Mouse (Mus musculus): Measurements from ENCODE around the gene Hoxd12. TPM values are rescaled to one million over a fixed set of nuclear protein-coding genes. Genes with fewer than 3 reads are reported as not detected.

The Hoxd12 gene
- polyA plus RNA-seq, 1 experiment from 2014 or later = not detected

GRCm38 (mm10) chr2:74725171-74725570, 50.4 kb downstream of the Hoxd12 start:
- peak overlapping the region; percentile 14 for H3K4me3 ChIP-seq
- H3K27me3 ChIP-seq = peaks cover 74% of the 10 kb centered on the region
- no peak for ATAC-seq (ENCODE audit: low FRiP score, low read depth)

GRCm38 (mm10) chr2:74726551-74726950, 51.7 kb downstream of the Hoxd12 start, which contains the start of gene Gm28230:
Gene Gm28230 (plus strand): TSS chr2:74726728.
- Histone ChIP-seq H3K4me2 (peak within 1 kb of the TSS; percentile 60), H3K9me3 (no peaks in the 10 kb centered on the region), H3K4me1 (replicated peaks) (peaks cover 20% of the 10 kb centered on the region), H3K27ac (replicated peaks) (peak within 1 kb of the TSS; percentile 85), H3K27me3 (peaks cover 74% of the 10 kb centered on the region), H3K4me3 (peak within 1 kb of the TSS; percentile 49), H3K36me3 (no peaks in the 10 kb centered on the region), H3K9ac (peak within 1 kb of the TSS; percentile 55)
- ATAC-seq (ENCODE audit: low FRiP score, low read depth) = peak; percentile 49
- 4% methylated on average over 5 of the region's 5 CpGs for WGBS

More at GRCm38 (mm10) chr2:74725171-74725570, 50.4 kb downstream of the Hoxd12 start:
- 5% methylated on average over 17 of the region's 17 CpGs for WGBS
- peak overlapping the region; percentile 78 for H3K27ac ChIP-seq (replicated peaks)
- H3K4me1 ChIP-seq (replicated peaks) = peaks cover 16% of the 10 kb centered on the region
- peak overlapping the region; percentile 60 for H3K4me2 ChIP-seq
- H3K36me3 ChIP-seq = no peaks in the 10 kb centered on the region
- H3K9me3 ChIP-seq = no peaks in the 10 kb centered on the region
- peak overlapping the region; percentile 30; the same call in 1 of the 2 replicates for H3K9ac ChIP-seq

- peak; percentile 54 for ATAC-seq (ENCODE audit: low FRiP score, low read depth)
- H3K4me3 ChIP-seq = peak overlapping the region; percentile 49
- H3K9me3 ChIP-seq = no peaks in the 10 kb centered on the region
- H3K9ac ChIP-seq = peak overlapping the region; percentile 55
- H3K4me2 ChIP-seq = peak overlapping the region; percentile 60
- WGBS = 3% methylated on average over 33 of the region's 43 CpGs
- H3K4me1 ChIP-seq (replicated peaks) = peaks cover 20% of the 10 kb centered on the region
- H3K27ac ChIP-seq (replicated peaks) = peak overlapping the region; percentile 85
- no peaks in the 10 kb centered on the region for H3K36me3 ChIP-seq
- H3K27me3 ChIP-seq = peaks cover 74% of the 10 kb centered on the region
Observed at GRCm38 (mm10) chr2:74726973-74727639, 52.3 kb downstream of the Hoxd12 start.

MicroRNAs encoded within 50 kb of the gene (microRNA counts, 519-probe panel; counts per million panel counts)
- microRNA mmu-miR-10b = 3,784 counts per million, percentile 81 among the panel's probes with 10 or more counts

Small RNA genes within 50 kb of the gene (microRNA-seq; reads per million reads assigned to microRNA genes)
- gene Gm44463 (not detected), gene Mir10b (51,246 reads per million, percentile 99 among the genes with 10 or more reads in this experiment)

Other genes with a start within 250 kb of the Hoxd12 start
- 44.8 and 45.7 TPM in 2 replicates for gene Lnpk, start 95.6 kb upstream of the Hoxd12 start, polyA plus RNA-seq (2015; fragmentation: Nextera tagmentation; extraction: Ambion mirVana)
- gene Evx2, start 15.5 kb upstream of the Hoxd12 start, polyA plus RNA-seq (2015; fragmentation: Nextera tagmentation; extraction: Ambion mirVana) = 0.76 and 0.87 TPM in 2 replicates
- not detected in 2 replicates for gene Hoxd13, start 6.7 kb upstream of the Hoxd12 start, polyA plus RNA-seq (2015; fragmentation: Nextera tagmentation; extraction: Ambion mirVana)
- not detected in 2 replicates for gene Hoxd11, start 4.5 kb downstream of the Hoxd12 start, polyA plus RNA-seq (2015; fragmentation: Nextera tagmentation; extraction: Ambion mirVana)
- gene Hoxd10, start 16.9 kb downstream of the Hoxd12 start, polyA plus RNA-seq (2015; fragmentation: Nextera tagmentation; extraction: Ambion mirVana) = not detected in 2 replicates
- not detected in 2 replicates for gene Hoxd9, start 22.7 kb downstream of the Hoxd12 start, polyA plus RNA-seq (2015; fragmentation: Nextera tagmentation; extraction: Ambion mirVana)
- 0.73 and 1.3 TPM in 2 replicates for gene Hoxd8, start 29.6 kb downstream of the Hoxd12 start, polyA plus RNA-seq (2015; fragmentation: Nextera tagmentation; extraction: Ambion mirVana)
- 49.4 and 51.8 TPM in 2 replicates for gene Hoxd3, start 36.9 kb downstream of the Hoxd12 start, polyA plus RNA-seq (2015; fragmentation: Nextera tagmentation; extraction: Ambion mirVana)
- 2.7 and 3.3 TPM in 2 replicates for gene Hoxd4, start 36.9 kb downstream of the Hoxd12 start, polyA plus RNA-seq (2015; fragmentation: Nextera tagmentation; extraction: Ambion mirVana)
- 0.87 and 1.6 TPM in 2 replicates for gene Gm28230, start 51.7 kb downstream of the Hoxd12 start, polyA plus RNA-seq (2015; fragmentation: Nextera tagmentation; extraction: Ambion mirVana)
- gene Hoxd1, start 88.0 kb downstream of the Hoxd12 start, polyA plus RNA-seq (2015; fragmentation: Nextera tagmentation; extraction: Ambion mirVana) = 1.2 and 2.4 TPM in 2 replicates
- 152 and 165 TPM in 2 replicates for gene Mtx2, start 150.8 kb downstream of the Hoxd12 start, polyA plus RNA-seq (2015; fragmentation: Nextera tagmentation; extraction: Ambion mirVana)

All from hindbrain, embryonic 15.5 days (tissue).